Mouse (Mus musculus): ENCODE measurements around the gene Cenpb. TPM values are rescaled to one million over a fixed set of nuclear protein-coding genes. Genes with fewer than 3 reads are reported as not detected.

Gene Cenpb
- polyA plus RNA-seq, 1 experiment from 2014 or later: 6.8 TPM

DNA sequence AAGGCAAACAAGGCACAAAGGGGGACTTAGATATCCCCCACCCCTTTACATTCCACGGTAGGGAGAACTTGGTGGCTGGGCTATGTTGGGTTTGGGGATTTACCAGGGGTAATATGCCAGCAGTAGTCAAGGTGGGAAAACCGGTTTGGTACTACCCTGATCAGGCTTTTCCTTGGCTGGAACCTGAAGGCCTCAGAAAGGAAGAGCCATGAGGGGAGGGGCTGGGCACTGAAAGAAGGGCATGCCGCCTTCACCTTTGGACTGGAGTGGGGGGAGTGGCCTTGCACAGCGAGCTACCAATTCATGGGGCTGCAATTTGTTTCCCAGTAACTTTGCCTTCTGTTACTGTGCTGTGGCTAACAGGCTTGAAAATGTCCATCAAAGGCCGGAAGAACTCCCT is 3.4 kb downstream of the Cenpb start:
- H3K36me3 ChIP-seq (ENCODE audit: control insufficient read depth, insufficient read depth, low read length): no peaks in the 10 kb centered on the region
- H3K4me3 ChIP-seq (ENCODE audit: low read depth, low read length): no peak overlapping the region
- peaks cover 25% of the 10 kb centered on the region for H3K4me1 ChIP-seq (ENCODE audit: control insufficient read depth, insufficient read depth, low read length)
- WGBS: 73% methylated on average over 5 of the region's 5 CpGs
- DNase-seq (ENCODE audit: low spot score) (no peak), ATAC-seq (ENCODE audit: insufficient number of reproducible peaks, low FRiP score, low TSS enrichment, low read depth) (no peak)
- no peak overlapping the region for H3K4me2 ChIP-seq (ENCODE audit: low read depth, severe bottlenecking)
- no peaks in the 10 kb centered on the region for H3K9me3 ChIP-seq (ENCODE audit: control insufficient read depth, low read length)
- H3K9ac ChIP-seq (ENCODE audit: low read length): no peak overlapping the region
- H3K27me3 ChIP-seq (ENCODE audit: control insufficient read depth, insufficient read depth, low read length): peaks cover 22% of the 10 kb centered on the region
- no peak overlapping the region for H3K27ac ChIP-seq (replicated peaks; ENCODE audit: low read depth, low read length)

DNA sequence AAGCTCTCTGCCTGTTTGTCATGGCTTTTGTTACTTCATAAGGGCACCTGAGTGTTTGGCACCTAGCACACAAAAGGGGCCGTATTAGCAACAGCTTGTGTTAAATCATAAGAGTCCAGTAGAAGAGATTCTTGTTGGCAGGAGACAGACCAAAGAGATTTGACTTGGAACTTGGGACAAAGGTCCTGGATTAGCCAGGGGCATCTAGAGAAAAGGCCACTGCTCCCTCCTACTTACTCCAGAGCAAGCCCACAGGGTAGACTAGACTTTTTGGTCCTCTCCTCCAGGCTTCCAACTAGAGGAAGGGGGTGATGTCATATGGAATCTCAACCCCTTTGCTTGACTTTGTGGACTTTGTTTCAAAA is 3.9 kb downstream of the Cenpb start:
- 96% methylated on average over 1 of the region's 1 CpGs for WGBS
- ATAC-seq (ENCODE audit: insufficient number of reproducible peaks, low FRiP score, low TSS enrichment, low read depth): no peak
- H3K27me3 ChIP-seq (ENCODE audit: control insufficient read depth, insufficient read depth, low read length): peaks cover 27% of the 10 kb centered on the region
- H3K27ac ChIP-seq (replicated peaks; ENCODE audit: low read depth, low read length): no peak overlapping the region
- H3K36me3 ChIP-seq (ENCODE audit: control insufficient read depth, insufficient read depth, low read length): no peaks in the 10 kb centered on the region
- H3K4me1 ChIP-seq (ENCODE audit: control insufficient read depth, insufficient read depth, low read length): peaks cover 29% of the 10 kb centered on the region
- DNase-seq (ENCODE audit: low spot score): no peak
- no peak overlapping the region for H3K4me3 ChIP-seq (ENCODE audit: low read depth, low read length)
- H3K9me3 ChIP-seq (ENCODE audit: control insufficient read depth, low read length): no peaks in the 10 kb centered on the region
- no peak overlapping the region for H3K9ac ChIP-seq (ENCODE audit: low read length)
- H3K4me2 ChIP-seq (ENCODE audit: low read depth, severe bottlenecking): no peak overlapping the region

DNA sequence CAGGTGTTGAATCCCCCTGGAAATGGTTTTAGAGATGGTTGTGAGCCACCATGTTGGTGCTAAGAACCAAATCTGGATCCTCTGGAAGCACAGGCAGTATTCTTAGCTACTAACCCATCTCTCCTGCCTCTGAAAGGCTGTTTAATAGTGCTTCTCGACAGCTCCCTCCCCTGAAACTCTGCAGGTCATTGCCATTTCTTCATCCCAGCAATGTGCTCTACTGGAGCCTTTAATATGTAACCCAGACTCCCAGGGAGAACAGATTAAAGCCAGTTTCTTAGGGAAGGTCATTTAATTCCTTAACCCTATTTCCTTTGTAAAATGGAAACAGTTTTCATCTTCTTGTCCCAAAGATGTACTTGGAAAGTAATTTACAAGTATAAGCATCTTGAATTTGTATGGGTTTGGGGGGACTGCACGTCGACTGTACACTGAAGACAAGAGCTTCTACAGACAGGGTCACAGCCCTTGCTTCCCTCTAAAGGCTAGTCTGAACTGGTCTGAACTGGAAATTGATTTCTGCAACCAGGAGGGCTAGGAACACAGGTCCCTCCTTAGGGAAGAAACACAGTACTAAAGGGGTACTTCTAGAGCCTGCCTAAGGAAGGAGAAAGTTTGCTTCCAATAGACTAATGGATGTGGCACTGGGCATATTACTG is 4.5 kb downstream of the Cenpb start:
- no peak overlapping the region for H3K9ac ChIP-seq (ENCODE audit: low read length)
- no peak overlapping the region for H3K4me3 ChIP-seq (ENCODE audit: low read depth, low read length)
- no peak for DNase-seq (ENCODE audit: low spot score)
- no peaks in the 10 kb centered on the region for H3K36me3 ChIP-seq (ENCODE audit: control insufficient read depth, insufficient read depth, low read length)
- no peak overlapping the region for H3K4me2 ChIP-seq (ENCODE audit: low read depth, severe bottlenecking)
- no peak overlapping the region for H3K27ac ChIP-seq (replicated peaks; ENCODE audit: low read depth, low read length)
- peaks cover 31% of the 10 kb centered on the region for H3K4me1 ChIP-seq (ENCODE audit: control insufficient read depth, insufficient read depth, low read length)
- ATAC-seq (ENCODE audit: insufficient number of reproducible peaks, low FRiP score, low TSS enrichment, low read depth): no peak
- WGBS: 79% methylated on average over 3 of the region's 3 CpGs
- H3K27me3 ChIP-seq (ENCODE audit: control insufficient read depth, insufficient read depth, low read length): peaks cover 33% of the 10 kb centered on the region
- H3K9me3 ChIP-seq (ENCODE audit: control insufficient read depth, low read length): no peaks in the 10 kb centered on the region

DNA sequence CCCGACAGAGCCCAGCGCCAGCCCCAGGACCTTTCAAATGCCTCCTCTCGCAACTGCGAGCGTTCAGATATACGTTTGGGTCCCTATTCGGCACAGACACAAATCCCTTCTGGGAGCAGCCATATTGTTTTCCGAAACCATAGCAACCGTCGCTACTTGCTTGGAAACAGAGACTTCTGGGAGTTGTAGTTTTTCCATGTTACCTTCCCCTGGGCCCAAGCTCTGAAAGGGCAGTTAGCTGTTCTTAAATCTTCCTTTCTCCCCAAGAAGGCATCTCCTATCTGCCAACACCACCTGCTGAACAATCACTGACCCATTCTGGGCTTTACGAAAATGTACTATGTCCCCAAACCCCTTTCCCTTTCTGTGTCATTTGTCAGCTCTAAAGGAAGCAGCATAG is 5.2 kb downstream of the Cenpb start:
- ATAC-seq (ENCODE audit: insufficient number of reproducible peaks, low FRiP score, low TSS enrichment, low read depth) (peak; percentile 24; the same call in 1 of the 2 replicates), DNase-seq (ENCODE audit: low spot score) (peak; percentile 73)
- no peaks in the 10 kb centered on the region for H3K9me3 ChIP-seq (ENCODE audit: control insufficient read depth, low read length)
- no peak overlapping the region for H3K9ac ChIP-seq (ENCODE audit: low read length)
- no peaks in the 10 kb centered on the region for H3K36me3 ChIP-seq (ENCODE audit: control insufficient read depth, insufficient read depth, low read length)
- H3K4me3 ChIP-seq (ENCODE audit: low read depth, low read length): peak overlapping the region; percentile 20; the same call in 1 of the 2 replicates
- H3K4me2 ChIP-seq (ENCODE audit: low read depth, severe bottlenecking): peak overlapping the region; percentile 70
- peaks cover 31% of the 10 kb centered on the region for H3K4me1 ChIP-seq (ENCODE audit: control insufficient read depth, insufficient read depth, low read length)
- WGBS: 5% methylated on average over 11 of the region's 11 CpGs
- peaks cover 36% of the 10 kb centered on the region for H3K27me3 ChIP-seq (ENCODE audit: control insufficient read depth, insufficient read depth, low read length)
- H3K27ac ChIP-seq (replicated peaks; ENCODE audit: low read depth, low read length): no peak overlapping the region

DNA sequence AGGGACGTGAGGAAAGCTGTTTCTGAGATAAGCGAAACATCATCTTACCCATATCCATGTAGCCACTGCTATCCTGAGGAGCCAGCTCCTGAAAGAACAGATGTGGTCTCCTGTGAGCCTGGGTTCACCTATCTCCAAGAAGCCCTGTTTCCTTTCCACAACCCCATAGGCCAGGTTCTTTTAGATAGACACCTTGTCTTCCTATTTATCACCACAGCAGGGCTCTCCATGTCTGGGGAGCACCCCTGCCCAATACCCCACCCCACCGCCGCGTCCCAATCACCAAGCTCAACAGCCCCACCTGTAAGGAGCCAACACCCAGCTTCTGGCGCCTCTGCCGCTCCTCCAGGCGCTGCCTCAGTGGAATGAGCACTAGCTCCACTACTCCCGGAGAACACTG is 7.5 kb downstream of the Cenpb start:
- DNase-seq (ENCODE audit: low spot score) (peak; percentile 20), ATAC-seq (ENCODE audit: insufficient number of reproducible peaks, low FRiP score, low TSS enrichment, low read depth) (no peak)
- 35% methylated on average over 9 of the region's 9 CpGs for WGBS
- Histone ChIP-seq H3K9me3 (ENCODE audit: control insufficient read depth, low read length) (no peaks in the 10 kb centered on the region), H3K4me3 (ENCODE audit: low read depth, low read length) (no peak overlapping the region), H3K4me1 (ENCODE audit: control insufficient read depth, insufficient read depth, low read length) (peaks cover 12% of the 10 kb centered on the region), H3K9ac (ENCODE audit: low read length) (no peak overlapping the region), H3K27ac (replicated peaks; ENCODE audit: low read depth, low read length) (no peak overlapping the region), H3K27me3 (ENCODE audit: control insufficient read depth, insufficient read depth, low read length) (peaks cover 36% of the 10 kb centered on the region), H3K36me3 (ENCODE audit: control insufficient read depth, insufficient read depth, low read length) (no peaks in the 10 kb centered on the region), H3K4me2 (ENCODE audit: low read depth, severe bottlenecking) (no peak overlapping the region)

DNA sequence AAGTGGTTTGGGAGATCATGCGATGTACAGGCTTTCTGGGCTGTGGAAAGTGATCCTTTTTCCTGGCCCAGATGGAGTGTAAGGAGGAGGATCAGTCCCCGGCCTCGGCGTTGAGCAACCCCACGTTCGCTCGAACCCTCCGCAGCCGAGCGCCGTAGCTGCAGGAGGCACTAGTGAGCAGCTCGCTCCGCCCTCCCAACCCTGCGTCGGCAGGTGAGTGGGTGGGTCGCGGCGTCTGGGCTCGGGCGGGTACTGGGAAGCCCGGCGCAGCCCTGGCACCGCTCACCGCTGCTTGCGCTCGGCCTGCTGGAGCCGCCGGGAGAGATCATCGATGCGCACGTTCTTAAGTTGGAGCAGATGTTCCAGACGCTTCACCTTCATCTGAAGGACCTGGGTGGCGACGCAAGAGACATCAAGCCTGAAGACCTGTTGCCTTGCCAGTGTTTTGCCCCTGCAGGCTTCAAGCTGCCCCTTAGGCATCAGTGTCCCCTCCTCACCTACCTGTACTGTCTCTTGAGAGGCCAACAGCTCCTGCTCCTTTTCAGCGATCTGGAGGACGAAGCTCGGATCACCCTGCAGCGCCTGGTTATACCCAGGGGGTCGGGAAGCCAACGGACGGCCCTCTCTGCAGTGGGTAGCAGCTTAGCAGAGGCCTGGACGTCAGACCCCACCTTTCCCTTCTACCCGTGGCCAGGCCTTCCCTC is 8.3 kb downstream of the Cenpb start:
- DNase-seq (ENCODE audit: low spot score) (peak; percentile 54), ATAC-seq (ENCODE audit: insufficient number of reproducible peaks, low FRiP score, low TSS enrichment, low read depth) (no peak)
- Histone ChIP-seq H3K9ac (ENCODE audit: low read length) (no peak overlapping the region), H3K4me3 (ENCODE audit: low read depth, low read length) (peak overlapping the region; percentile 26), H3K36me3 (ENCODE audit: control insufficient read depth, insufficient read depth, low read length) (no peaks in the 10 kb centered on the region), H3K4me2 (ENCODE audit: low read depth, severe bottlenecking) (peak overlapping the region; percentile 47), H3K9me3 (ENCODE audit: control insufficient read depth, low read length) (no peaks in the 10 kb centered on the region), H3K27me3 (ENCODE audit: control insufficient read depth, insufficient read depth, low read length) (peaks cover 36% of the 10 kb centered on the region), H3K4me1 (ENCODE audit: control insufficient read depth, insufficient read depth, low read length) (peaks cover 10% of the 10 kb centered on the region), H3K27ac (replicated peaks; ENCODE audit: low read depth, low read length) (no peak overlapping the region)
- 2% methylated on average over 42 of the region's 43 CpGs for WGBS

DNA sequence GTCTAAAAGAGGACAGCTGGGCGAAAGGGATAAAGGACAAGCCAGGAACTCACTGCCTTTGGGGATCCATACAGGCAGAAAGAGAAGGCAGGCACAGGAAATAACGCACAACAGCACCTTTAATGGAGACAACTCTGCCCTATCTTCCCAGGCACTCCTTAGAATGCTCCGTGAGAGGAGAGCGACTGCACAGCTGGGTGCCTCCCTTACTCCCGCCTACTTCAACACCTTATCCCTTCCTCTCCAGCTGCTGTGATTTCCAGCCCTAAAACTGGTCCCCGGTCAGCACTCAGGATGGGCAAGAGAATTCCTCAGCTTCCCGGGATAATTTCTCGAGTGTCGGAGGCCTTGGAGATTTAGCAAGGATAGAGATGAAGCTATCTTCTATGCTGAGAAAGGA is 8.9 kb downstream of the Cenpb start:
- 7% methylated on average over 9 of the region's 9 CpGs for WGBS
- DNase-seq (ENCODE audit: low spot score) (no peak), ATAC-seq (ENCODE audit: insufficient number of reproducible peaks, low FRiP score, low TSS enrichment, low read depth) (no peak)
- Histone ChIP-seq H3K36me3 (ENCODE audit: control insufficient read depth, insufficient read depth, low read length) (no peaks in the 10 kb centered on the region), H3K4me2 (ENCODE audit: low read depth, severe bottlenecking) (peak overlapping the region; percentile 47), H3K27ac (replicated peaks; ENCODE audit: low read depth, low read length) (no peak overlapping the region), H3K9me3 (ENCODE audit: control insufficient read depth, low read length) (no peaks in the 10 kb centered on the region), H3K4me3 (ENCODE audit: low read depth, low read length) (peak overlapping the region; percentile 26), H3K27me3 (ENCODE audit: control insufficient read depth, insufficient read depth, low read length) (peaks cover 36% of the 10 kb centered on the region), H3K9ac (ENCODE audit: low read length) (no peak overlapping the region), H3K4me1 (ENCODE audit: control insufficient read depth, insufficient read depth, low read length) (peaks cover 10% of the 10 kb centered on the region)

DNA sequence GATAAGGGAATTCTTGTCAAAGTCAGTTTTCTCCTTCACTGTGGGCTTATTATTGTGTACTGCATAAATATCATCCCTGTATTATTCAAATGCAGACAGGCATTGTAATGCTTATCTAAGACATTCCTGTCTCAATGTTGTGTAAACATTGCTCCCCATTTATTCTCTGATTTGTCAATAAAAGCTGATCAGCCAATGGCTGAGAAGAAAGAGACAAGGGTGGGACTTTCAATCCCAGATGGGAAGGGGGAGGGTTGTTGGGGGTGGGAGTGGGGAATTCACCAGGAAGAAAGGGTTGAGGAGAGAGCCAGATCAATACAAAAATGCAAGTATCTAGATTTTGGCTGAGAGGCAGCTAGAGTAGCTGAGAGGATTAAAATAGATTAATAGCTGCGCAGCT is 11.0 kb downstream of the Cenpb start:
- H3K9me3 ChIP-seq (ENCODE audit: control insufficient read depth, low read length): no peaks in the 10 kb centered on the region; the same call in 1 of the 2 replicates
- H3K36me3 ChIP-seq (ENCODE audit: control insufficient read depth, insufficient read depth, low read length): no peaks in the 10 kb centered on the region
- H3K9ac ChIP-seq (ENCODE audit: low read length): no peak overlapping the region
- H3K27me3 ChIP-seq (ENCODE audit: control insufficient read depth, insufficient read depth, low read length): peaks cover 36% of the 10 kb centered on the region
- H3K4me1 ChIP-seq (ENCODE audit: control insufficient read depth, insufficient read depth, low read length): peaks cover 7% of the 10 kb centered on the region
- H3K4me3 ChIP-seq (ENCODE audit: low read depth, low read length): no peak overlapping the region
- DNase-seq (ENCODE audit: low spot score) (no peak), ATAC-seq (ENCODE audit: insufficient number of reproducible peaks, low FRiP score, low TSS enrichment, low read depth) (no peak)
- WGBS: 77% methylated on average over 1 of the region's 1 CpGs
- H3K4me2 ChIP-seq (ENCODE audit: low read depth, severe bottlenecking): no peak overlapping the region
- no peak overlapping the region for H3K27ac ChIP-seq (replicated peaks; ENCODE audit: low read depth, low read length)

Data from limb, embryonic 11.5 days (tissue).